Mouse (Mus musculus) heart, adult 11 months (tissue): ENCODE data around the gene Cldn18.

Experiments used
- DNase-seq: peaks from one replicate; pipeline ENCODE4 v3.0.0; 2022

Cldn18 gene

DNA sequence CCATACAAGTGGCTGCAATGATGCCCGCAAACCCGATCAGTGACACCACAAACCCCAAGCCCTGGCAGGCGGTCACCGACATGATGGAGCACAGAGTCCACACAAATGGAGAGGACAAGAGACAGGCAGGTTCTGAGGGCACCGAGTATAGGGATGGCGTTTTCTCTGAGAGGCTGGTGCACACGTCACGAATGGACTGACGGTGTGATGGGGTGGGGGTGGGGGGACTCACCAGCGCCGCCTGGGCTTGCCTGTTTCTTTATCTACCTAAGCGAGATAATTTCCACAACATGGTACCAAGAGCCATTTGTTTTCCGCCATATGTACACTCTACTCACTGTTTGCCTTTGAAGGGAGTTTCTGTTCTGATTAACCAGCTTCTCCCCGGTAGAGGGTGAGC is at the start of gene Cldn18:
TSS of gene Cldn18 (minus strand) at position 134 of the 400 bp plus-strand sequence.
- peak; percentile 80 for DNase-seq

DNA sequence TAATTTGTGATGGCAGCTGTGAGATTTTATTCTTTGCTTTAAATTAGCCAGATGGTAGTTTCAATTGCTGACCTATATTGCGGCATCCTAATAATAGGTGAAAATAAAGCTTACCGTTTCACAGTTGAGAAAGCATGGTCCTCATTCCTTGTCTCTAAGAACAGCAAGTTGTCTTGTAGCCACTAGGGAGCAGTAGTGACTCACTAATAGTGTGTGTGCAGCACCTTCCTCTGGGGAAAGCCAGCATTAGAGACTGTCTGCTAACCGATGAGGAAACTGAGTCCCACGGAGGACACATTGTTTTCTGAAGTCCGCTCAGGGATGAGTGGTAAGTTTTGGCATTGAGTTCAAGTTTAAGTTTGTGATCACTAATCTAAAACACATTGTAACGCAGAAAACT is 46.5 kb upstream of the Cldn18 start:
- DNase-seq = peak; percentile 42

DNA sequence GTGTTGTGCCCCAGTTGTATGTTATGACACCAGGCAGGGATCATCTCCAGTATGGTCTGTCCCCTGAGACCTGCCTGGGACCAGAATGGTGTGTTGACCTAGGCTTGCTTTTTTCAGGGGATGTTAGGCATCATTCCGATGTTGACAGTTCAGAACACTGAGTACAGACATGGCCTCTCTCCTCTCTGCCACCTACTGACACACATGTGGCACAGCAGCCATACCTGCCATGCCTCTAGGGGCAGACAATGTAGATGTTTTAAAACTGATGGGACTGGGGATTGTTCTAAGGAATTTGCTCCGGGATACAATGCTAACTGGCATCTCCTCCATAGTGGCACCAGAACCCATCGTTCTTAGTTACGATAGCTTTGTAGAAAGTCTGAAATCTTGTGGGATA is 33.2 kb upstream of the Cldn18 start:
- no peak for DNase-seq

DNA sequence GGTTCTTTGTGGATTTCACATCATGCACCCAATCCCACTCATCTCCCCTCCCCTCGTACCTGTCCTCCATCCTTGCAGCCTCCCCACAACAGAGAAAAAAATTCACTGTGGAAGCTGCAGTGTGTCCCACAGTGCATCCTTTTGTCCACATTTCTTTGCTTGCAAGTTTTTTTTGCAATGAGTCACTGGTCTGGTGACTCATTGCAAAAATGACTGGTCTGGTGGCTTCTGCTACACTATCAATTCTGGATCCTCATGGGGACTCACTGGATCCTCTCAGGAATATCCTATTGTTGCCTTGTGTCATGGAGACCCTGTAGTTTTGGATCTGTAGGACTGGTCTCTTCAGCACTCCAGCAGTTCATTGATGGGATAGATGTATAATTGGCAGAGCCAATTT is 31.2 kb upstream of the Cldn18 start:
- no peak for DNase-seq

DNA sequence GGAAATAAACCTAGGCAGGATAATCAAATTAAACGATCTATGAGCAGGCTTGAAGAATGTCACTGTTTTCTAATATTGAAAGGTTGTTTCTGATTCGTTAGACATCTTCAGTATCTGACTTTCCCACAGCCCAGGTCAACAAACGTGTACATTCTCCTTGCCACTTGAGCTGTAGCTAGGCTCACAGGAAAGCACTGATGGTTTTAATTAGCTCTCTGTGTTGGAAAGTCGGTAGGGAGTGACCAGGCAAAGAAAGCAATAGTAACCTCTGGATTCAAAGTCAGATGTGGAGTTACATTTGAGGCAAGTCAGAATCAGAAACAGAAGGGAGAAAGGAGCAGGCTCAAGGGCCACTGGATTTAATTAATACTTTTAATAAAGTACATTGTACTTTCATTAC is 30.7 kb upstream of the Cldn18 start:
- no peak for DNase-seq

DNA sequence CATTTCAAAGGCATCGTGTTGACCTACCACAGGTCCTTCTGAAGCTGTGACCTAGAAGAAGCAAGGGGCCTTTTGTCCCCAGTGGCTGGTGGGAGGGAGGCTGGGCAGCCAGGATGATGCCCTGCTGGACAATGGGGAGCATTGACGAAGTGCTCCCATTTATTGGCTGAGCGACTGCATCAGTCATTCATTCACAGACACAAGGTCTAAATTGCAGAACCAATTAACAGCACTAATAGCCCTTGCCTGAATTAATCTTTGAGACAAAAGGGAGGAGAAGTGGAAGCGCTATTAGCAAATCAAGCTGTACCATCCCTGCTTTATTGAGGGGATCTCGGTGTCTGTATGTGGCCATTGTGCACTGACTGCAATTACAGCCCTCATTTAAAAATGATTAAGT is 27.5 kb upstream of the Cldn18 start:
- no peak for DNase-seq

DNA sequence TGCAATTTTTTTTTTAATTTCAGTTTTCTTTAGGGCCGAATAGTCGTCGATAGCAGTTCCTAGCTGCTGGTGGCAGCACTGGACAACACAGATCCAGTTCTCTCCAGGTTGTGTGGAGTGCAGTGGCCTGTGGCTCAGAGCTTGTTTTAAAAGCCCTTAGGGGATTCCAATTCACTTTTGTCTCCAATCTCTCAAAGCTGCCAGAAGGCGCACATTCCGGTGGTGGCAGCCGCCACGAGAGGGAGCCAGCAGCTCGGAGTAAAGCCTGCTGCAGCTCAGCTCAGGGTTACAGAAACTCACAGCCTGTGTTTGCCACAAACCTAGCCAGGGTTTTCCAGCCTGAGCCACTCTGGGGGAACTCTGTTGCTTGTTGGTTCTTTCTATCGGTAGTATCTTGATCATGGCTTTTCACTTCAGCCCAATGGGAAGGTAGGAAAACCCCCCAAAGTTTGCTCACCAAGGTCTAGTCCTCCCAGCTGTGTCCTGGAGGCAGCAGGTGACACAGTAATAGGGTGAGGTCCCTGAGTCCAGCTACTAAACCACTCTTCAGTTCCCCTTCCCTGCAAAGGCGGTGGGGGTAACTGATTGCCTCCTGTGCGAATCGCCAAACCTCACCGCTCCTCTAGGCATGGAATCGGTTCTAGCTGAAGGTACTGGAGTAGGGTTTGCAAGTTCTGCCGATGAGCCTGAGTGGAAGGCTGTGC is 13.0 kb upstream of the Cldn18 start:
- DNase-seq = no peak

DNA sequence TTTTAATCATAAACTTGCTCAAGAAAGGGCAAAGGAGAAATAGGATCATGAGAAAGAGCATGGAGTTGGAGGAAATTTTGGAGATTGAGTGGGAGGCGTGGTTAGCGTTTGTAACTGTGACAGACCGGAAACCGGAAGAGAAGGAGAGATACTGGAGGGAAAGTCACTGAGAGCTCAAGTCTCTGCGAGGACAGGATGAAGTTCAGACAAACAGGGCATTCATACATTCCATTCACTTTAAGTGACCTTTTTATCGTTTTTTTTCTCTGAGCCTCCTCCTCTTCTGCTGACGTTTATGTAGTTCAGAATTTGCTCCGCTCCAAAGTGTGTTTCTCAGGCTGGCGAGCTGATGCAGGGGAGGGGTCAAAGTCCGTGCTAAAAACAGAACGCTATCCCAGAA is 10.8 kb upstream of the Cldn18 start:
- no peak for DNase-seq

DNA sequence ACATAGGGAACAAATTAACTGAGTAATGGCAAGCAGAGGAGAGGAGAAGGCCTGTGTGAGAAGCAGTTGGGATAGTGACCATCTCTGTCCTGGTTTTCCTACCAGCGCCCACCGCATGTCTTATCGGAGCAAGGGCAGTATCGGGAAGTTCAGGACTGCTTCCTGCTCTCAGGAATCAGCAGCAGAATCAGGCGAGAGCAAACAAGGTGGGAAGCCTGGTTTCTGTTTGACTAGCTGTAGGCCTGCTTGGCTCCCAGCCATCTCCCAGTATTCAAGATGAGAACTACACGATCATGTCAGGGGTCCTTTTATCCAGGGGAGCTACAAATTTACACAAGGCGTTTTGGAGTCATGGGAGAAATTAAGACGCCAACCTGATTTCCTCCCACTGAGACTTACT is 8.2 kb upstream of the Cldn18 start:
- no peak for DNase-seq

DNA sequence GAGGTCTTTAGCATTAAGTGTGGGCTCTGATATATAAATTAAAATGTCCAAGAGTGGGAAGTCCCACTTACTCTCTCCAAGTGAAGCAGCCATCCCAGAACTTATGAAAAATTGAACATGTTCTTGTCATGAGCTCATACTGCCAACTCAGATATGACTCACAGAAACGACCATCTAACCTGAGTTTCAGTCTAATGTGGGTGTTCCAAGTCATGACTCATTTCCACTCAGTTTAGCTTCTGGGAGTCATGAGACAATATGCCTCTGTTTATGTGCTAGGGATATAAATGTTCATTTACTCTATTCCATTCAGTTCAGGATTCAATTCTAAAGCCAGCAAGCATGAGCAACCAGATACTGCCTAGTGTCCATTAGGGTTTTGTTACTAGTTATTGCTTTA is 2.9 kb upstream of the Cldn18 start:
- DNase-seq = no peak

DNA sequence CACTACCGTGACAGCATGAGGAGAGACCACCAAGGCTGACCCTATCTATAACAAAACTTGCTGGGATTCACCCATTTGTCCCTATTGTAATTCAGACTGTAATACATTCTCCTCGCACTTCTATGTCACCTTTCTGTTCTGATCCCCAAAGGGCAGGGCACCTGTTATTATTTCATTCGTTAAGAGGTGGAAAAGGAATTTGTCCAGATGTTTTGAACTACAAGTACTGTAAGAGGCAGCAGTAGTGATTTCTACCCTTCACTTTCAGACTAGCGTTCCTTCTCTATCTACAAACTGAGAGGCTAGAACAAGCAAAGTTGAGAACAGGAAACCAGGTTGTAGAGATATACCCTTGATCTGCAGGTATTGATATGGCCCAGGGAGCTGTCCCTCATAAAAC is 6.8 kb downstream of the Cldn18 start:
- no peak for DNase-seq

DNA sequence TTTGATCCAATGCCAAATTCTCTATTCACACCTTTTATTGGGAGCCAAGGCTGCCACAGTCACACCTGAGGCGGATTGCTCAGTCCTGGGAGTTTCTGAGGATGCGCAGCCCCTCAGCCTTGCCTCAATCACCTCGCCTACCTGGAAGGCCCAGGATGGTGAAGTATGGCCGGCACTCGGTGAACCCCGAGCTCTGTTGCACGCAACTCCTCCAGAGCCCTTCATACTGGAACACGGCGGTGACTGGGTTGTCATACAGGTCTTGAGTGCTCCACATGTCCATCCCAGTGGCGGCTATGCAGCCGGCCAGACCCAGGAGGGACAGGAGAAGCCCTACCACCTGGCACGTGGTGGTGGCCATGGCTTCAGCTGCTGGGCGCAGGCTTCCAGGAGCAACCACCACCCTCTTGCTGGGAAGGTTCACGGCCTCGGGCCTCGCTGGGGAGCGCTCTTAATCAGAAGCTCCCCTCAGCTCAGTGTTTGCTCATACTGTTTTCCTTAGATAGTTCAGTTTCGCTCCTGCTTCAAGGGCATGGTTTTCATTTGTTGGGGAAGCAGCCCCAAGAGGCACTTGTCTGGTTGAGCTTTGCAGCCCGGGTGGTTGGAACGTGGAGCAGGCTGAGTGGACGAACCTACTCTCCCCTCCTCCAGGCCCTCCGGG is 7.3 kb downstream of the Cldn18 start:
- DNase-seq = peak; percentile 86

DNA sequence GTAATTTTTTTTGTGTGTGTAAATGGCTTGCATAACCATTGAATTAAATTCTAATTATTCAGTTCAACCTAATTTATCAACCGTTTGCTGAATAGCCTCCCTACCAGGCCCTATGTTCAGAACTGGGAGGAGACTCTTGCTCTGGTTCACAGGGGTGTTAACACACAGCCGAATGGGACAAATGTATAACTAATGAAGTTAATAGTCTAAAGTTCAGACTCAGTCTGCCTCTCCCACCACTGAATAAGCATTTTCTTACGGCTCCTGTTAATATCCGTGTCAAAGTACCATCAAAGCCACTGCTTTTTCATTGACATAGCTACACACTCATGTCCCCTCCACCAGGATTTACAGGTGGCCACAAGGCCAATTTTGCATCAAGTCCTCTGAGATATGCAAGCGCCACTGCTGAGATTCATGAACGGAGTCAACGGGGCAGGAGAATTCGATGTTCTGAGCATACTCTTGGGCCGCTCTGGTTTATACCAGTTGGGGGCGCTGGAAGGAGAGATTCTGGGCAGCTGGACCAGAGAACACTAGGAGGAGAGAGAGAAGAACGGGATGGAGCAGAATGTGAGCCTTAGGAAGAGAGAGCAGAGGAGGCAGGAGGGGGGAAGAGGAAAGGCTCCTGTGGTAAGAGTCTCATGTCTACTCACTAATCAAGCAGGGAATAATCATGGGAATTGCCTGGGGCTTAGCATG is 9.5 kb downstream of the Cldn18 start:
- DNase-seq = peak; percentile 58

DNA sequence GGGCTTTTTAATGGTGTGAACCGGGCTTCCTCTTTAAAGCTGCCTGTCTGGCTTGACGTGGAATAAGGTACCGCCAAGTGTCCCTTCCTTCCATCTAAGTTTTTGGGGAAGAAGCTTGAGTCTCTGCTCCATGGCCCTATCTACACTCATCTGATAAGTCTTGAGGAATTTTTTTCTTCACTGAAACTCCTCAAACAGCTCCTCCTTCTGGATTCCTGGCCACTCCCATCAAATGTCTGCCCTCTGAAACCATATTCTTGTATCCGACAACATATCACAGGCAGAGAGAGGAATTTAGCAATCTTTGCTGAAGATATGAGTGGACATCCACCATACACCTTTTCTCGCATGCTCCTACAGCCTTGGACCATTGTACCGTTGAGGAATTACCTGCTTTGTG is 10.8 kb downstream of the Cldn18 start:
- DNase-seq = peak; percentile 46

DNA sequence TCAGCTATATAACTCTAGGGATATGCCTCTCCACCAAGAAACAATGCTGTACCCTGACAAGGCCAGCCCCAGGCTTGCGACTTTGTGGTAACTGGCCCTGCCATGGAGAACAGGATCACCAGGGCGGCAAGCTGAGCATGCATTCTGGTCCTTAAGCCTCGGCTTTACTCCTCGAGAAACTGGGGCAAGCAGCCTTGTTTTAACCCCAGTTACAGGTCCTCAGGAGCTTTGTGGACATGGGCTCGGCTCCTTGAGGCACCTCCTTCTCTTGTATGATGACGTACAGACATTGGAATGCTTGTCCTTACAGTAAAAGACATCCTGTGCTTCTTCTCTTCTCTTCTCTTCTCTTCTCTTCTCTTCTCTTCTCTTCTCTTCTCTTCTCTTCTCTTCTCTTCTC is 13.4 kb downstream of the Cldn18 start:
- DNase-seq = no peak

DNA sequence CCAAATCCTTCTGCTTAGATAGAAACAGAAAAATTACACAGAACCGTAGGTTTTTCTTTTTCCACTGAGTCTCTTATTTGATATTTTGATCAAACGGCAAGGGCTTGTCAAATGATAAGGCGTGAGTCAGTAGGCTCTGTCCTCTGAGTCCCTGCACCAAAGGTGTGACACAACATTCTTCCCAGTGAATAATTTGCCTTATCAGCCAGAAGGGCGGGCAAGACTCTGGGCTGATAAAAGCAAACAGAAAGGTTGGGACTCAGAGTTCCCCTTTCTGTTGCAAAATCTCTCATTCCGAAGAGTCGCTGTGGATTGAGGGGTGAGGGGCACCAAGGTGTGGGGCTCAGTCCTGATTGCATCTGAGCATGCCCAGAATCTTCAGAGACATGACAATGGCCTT is 14.9 kb downstream of the Cldn18 start:
- DNase-seq = peak; percentile 39

DNA sequence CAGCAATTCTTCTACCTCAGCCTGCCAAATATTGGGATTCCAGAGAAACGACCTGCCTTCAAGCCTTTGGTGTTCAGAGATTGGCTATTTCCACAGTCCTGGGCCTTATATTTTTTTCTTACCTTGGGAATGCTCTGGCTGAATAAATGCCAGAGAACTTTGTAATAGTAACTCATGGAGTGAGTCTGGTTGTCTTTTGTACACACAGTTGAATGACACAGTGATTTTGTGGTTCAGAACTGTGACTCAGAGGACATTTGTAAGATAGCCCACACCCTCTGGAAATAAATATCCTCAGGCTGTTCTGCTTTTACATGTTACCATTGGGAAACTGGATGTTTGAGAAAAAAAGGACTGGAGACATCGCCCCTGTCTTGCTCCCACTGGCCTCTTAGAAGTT is 15.9 kb downstream of the Cldn18 start:
- DNase-seq = no peak

DNA sequence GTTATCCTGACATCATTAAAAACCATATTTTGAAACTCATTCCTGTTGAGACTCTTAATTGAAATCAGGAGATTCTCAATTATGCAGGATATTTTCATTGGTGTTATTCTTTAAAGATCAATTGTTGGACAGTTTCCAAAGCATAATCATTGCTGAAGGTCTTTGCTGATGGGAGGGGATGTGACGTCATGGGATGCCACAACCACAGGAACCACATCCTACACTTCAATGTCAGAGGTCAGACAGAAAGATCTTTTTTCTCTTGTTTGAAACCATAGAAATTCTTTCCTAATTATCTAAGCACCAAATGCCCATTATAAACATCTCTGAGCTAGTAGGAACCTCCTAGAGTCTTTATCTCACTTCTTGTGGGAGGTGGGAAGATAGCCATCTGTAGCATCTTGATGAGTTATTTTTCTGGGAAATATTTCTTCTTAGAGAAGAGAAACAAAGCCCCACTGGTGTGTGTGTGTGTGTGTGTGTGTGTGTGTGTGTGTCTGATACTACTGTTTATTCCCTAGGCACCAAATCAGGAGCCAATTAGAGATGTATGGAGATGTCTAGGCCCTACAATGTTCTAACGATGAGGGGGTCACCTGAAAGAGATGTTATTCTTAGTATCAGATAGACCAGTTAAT is 17.2 kb downstream of the Cldn18 start:
- DNase-seq = peak; percentile 31

DNA sequence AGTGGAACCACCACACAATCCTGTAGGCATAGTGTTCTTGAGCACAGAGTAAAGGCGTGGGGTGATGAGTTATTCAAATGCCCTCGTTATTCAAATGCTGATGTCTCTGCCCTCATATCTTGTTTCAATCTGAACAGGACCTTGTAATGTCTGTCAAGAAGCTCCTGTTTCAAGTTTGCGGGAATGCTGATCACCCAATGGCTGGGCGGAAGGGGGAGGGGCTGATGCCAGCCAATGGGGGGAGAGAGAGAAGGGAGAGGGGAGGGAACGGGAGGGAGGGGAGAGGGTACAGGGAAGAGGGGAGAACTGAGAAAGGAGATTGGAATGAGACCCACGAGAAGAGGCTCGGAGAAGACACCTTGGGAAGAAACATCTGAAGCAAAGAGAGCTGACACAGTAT is 22.1 kb downstream of the Cldn18 start:
- DNase-seq = peak; percentile 40

DNA sequence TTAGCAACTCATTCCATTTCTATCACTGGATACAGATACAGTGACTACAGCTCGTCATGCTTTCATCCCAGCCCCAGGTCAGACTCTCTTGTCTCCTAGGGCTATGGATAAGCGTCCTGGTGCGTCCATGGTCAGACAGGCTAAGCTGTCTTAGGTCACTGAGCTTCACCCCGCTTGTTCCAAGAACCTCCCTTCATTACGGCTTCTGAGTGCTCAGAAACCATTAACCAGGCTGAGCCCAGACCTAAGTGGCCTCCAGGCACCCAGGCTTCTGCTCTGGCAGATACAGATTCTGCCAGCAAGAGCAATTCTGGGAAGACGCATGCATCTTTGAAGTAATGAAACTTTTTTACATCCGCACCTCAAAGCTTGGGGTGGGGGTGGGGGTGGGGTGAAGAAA is 26.7 kb downstream of the Cldn18 start:
- DNase-seq = peak; percentile 58

DNA sequence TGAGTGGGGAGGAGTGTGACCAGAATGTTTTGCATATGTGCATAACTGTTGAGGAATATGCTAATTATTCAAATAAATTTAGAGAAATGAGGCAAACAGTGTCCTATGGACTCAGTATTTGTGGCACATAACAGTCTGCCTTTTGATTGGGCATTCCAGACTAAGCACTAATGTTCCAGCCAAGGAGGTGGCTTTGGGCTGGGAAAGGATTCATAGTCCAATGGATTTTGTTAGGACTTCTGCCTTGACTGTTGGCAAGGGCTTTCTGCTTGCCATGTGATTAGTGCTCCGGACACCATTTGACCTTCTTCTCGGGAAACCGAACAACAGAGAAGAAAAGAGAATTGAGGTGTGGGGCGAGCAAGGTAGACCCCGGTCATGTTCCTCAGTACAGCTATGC is 27.3 kb downstream of the Cldn18 start:
- DNase-seq = no peak

DNA sequence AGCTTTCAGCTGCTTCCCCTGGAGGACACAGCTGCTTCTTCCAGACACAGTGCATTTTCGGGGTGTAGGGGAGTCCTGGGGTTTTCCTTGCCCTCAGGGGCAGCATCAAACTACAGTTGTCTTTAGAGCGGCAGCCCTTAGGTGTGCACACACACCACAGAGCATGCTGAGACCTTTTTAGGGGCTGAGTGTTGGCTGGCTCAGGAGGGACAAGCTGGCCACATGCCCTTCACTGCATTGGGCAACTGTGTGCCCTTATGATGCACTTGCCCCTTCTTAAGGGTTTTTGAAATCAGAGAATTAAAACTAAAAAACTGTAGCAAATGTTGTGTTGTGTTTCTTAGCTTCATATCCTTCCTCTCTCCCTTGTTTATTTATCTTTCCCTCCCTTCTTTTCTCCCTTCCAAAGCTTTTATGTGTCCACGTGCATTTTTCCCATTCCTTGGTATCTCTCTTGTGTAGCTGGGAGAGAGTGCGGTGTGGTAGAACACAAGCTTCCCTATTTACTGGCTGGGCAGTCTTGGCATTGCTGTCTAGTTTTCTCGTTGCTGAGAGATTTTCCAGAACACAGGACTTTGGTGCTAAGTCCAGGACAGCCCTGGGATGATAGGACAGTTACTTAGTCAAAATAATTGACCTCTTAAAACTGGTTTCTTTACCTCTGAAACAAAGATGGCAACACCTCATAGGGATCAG is 31.4 kb downstream of the Cldn18 start:
- peak; percentile 54 for DNase-seq

DNA sequence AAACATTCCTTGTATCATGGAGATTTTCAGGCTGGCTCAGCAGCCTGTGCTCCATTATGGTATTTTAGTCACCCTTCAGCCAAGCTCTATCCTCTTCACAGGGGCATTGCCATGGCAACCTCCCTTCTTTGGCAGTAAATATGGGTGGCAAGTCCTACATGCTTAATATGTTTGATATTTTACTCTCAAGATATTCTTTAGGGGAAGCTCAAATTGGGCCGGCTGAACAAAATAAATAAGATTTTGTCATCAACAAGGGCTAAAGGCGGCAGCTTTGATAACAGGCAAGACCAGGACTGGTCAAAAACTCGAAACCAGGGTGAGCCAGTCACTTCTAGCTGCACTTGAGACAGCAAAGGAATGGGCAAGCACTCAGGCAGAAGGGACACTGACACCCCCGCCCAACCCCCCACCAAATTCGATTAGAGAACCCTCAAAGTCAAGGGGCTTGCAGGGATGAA is 32.0 kb downstream of the Cldn18 start:
- peak; percentile 46 for DNase-seq
